Mouse (Mus musculus) left cerebral cortex, postnatal 4 days (tissue): Measurements from ENCODE around the gene Aggf1. TPM values are rescaled to one million over a fixed set of nuclear protein-coding genes. Genes with fewer than 3 reads are reported as not detected.
"Not testable (repeated sequence)": the region's sequence is repeated elsewhere in the genome, so short reads cannot be mapped to it uniquely, and the experiment has no call there.

Source experiments
- DNase-seq: peaks from one replicate; pipeline ENCODE4 v3.0.0-alpha.2; 2022
- intact Hi-C: fragments of 180-260 bp; cut with DNase I; formaldehyde crosslinking; loops from one replicate; pipeline ENCODE4 v1.15.1; 2025
- total RNA-seq, 2 experiments: library from RNA; stranded (reverse); gene quantifications; 2 replicates each; pipeline ENCODE4 v1.2.3; 2021

Gene Aggf1
- 10 to 100 TPM; 38.1 to 39.8 TPM for total RNA-seq

- intact Hi-C loops: no loop called here
- peak; percentile 87 for DNase-seq
Measured at GRCm38 (mm10) chr13:95374701-95375553, at the start of gene Aggf1. TSS of gene Aggf1 (minus strand) at chr13:95375352.

- DNase-seq: no peak
- intact Hi-C loops: no loop called here
Measured at GRCm38 (mm10) chr13:95424932-95425331, 49.8 kb upstream of the Aggf1 start.

- intact Hi-C loops: no loop called here
- DNase-seq: peak; percentile 17
Measured at GRCm38 (mm10) chr13:95419204-95419749, 44.1 kb upstream of the Aggf1 start.

GRCm38 (mm10) chr13:95418575-95419203, 43.5 kb upstream of the Aggf1 start:
- intact Hi-C loops: no loop called here
- no peak for DNase-seq

GRCm38 (mm10) chr13:95412257-95412656, 37.1 kb upstream of the Aggf1 start:
- intact Hi-C loops: no loop called here
- DNase-seq: no peak

GRCm38 (mm10) chr13:95393242-95393641, 18.1 kb upstream of the Aggf1 start:
- DNase-seq: no peak
- intact Hi-C loops: no loop called here

- DNase-seq: peak; percentile 82
- intact Hi-C loops: loop anchor here (2.0 kb wide), 1 partner anchor 91 kb away; no protein-coding TSS in a partner anchor
Measured at GRCm38 (mm10) chr13:95389866-95390865, 15.0 kb upstream of the Aggf1 start.

- intact Hi-C loops: no loop called here
- no peak for DNase-seq
Measured at GRCm38 (mm10) chr13:95388226-95388625, 13.1 kb upstream of the Aggf1 start.

GRCm38 (mm10) chr13:95382418-95382817, 7.3 kb upstream of the Aggf1 start:
- DNase-seq: no peak
- intact Hi-C loops: no loop called here

GRCm38 (mm10) chr13:95378696-95379095, 3.5 kb upstream of the Aggf1 start:
- no peak for DNase-seq
- intact Hi-C loops: no loop called here

GRCm38 (mm10) chr13:95376689-95377289, 1.6 kb upstream of the Aggf1 start:
- DNase-seq, intact Hi-C loops: not testable (repeated sequence)

GRCm38 (mm10) chr13:95375554-95375914, 382 bp upstream of the Aggf1 start:
- DNase-seq: no peak
- intact Hi-C loops: no loop called here

- DNase-seq: no peak
- intact Hi-C loops: no loop called here
Measured at GRCm38 (mm10) chr13:95366356-95366755, 8.8 kb downstream of the Aggf1 start.

- intact Hi-C loops: no loop called here
Measured at GRCm38 (mm10) chr13:95363440-95363839, 11.7 kb downstream of the Aggf1 start.

GRCm38 (mm10) chr13:95358223-95358622, 16.9 kb downstream of the Aggf1 start:
- intact Hi-C loops: no loop called here

More at GRCm38 (mm10) chr13:95363440-95363839, 11.7 kb downstream of the Aggf1 start:
- DNase-seq: no peak

GRCm38 (mm10) chr13:95348476-95348875, 26.7 kb downstream of the Aggf1 start:
- intact Hi-C loops: loop anchor here (10.0 kb wide), 1 partner anchor 334 kb away; no protein-coding TSS in a partner anchor
- DNase-seq: no peak

More at GRCm38 (mm10) chr13:95358223-95358622, 16.9 kb downstream of the Aggf1 start:
- no peak for DNase-seq

GRCm38 (mm10) chr13:95347018-95347696, 28.0 kb downstream of the Aggf1 start:
- intact Hi-C loops: loop anchor here (10.0 kb wide), 1 partner anchor 332 kb away; no protein-coding TSS in a partner anchor
- peak; percentile 86 for DNase-seq

- intact Hi-C loops: loop anchor here (10.0 kb wide), 1 partner anchor 331 kb away; no protein-coding TSS in a partner anchor
- DNase-seq: no peak
Measured at GRCm38 (mm10) chr13:95345869-95346268, 29.3 kb downstream of the Aggf1 start.

- no peak for DNase-seq
- intact Hi-C loops: loop anchor here (10.0 kb wide), 1 partner anchor 329 kb away; no protein-coding TSS in a partner anchor
Measured at GRCm38 (mm10) chr13:95343470-95343869, 31.7 kb downstream of the Aggf1 start.
